Mouse (Mus musculus) liver, postnatal 0 days (tissue): Measurements from ENCODE around the gene Ccdc70. TPM values are rescaled to one million over a fixed set of nuclear protein-coding genes. Genes with fewer than 3 reads are reported as not detected.

Experiments
- ATAC-seq: fragments of 200-750 bp; cut with Nextera tagmentation; 2 replicates; pipeline ENCODE4 v1.8.0; 2017; ENCODE audit warnings: mild to moderate bottlenecking, moderate library complexity
- DNase-seq: peaks from one replicate; pipeline ENCODE4 v3.0.0-alpha.2; 2016
- H3K27ac ChIP-seq: fragments of 300-500 bp; sonication (generic); 2 replicates; pipeline ENCODE4 v1.5.1; 2014; ENCODE audit warnings: antibody characterized with exemption, moderate library complexity, mild to moderate bottlenecking, low read depth
- H3K27me3 ChIP-seq: fragments of 300-500 bp; sonication (generic); 2 replicates; pipeline ENCODE4 v1.6.1; 2014; ENCODE audit warnings: low read length, control low read depth, mixed read lengths; ENCODE audit not compliant: insufficient read depth
- H3K36me3 ChIP-seq: fragments of 300-500 bp; sonication (generic); replicated peaks from 2 replicates; pipeline ENCODE4 v1.6.1; 2014; ENCODE audit warnings: mild to moderate bottlenecking, control low read depth, low read length, moderate library complexity, mixed read lengths; ENCODE audit not compliant: insufficient read depth
- H3K4me1 ChIP-seq: fragments of 300-500 bp; sonication (generic); 2 replicates; pipeline ENCODE4 v1.6.1; 2014; ENCODE audit warnings: antibody characterized with exemption, mild to moderate bottlenecking, control low read depth; ENCODE audit not compliant: insufficient read depth
- H3K4me2 ChIP-seq: fragments of 300-500 bp; sonication (generic); 2 replicates; pipeline ENCODE4 v1.6.1; 2014; ENCODE audit warnings: low read depth, mild to moderate bottlenecking, low read length, moderate library complexity, mixed read lengths
- H3K4me3 ChIP-seq: fragments of 300-500 bp; sonication (generic); 2 replicates; pipeline ENCODE4 v1.5.1; 2014; ENCODE audit warnings: low read depth, low read length
- H3K9ac ChIP-seq: fragments of 300-500 bp; sonication (generic); replicated peaks from 2 replicates; pipeline ENCODE4 v1.6.1; 2014; ENCODE audit warnings: mild to moderate bottlenecking, moderate library complexity
- H3K9me3 ChIP-seq: fragments of 300-500 bp; sonication (generic); 2 replicates; pipeline ENCODE4 v1.6.1; 2016; ENCODE audit warnings: mild to moderate bottlenecking, control low read depth, low read length, mixed read lengths
- CTCF ChIP-seq: sonication (generic); IDR thresholded peaks from 2 replicates; pipeline ENCODE4 v1.5.1; 2016; ENCODE audit warnings: antibody characterized with exemption, low read depth
- EP300 ChIP-seq: IDR thresholded peaks from 2 replicates; pipeline ENCODE4 v1.6.1; 2016; ENCODE audit warnings: antibody characterized with exemption, low read depth, mild to moderate bottlenecking
- WGBS: fragments of 180-500 bp; shearing (Covaris S2); extraction: QIAGEN DNeasy Blood & Tissue Kit; methylation state at CpG from one replicate; pipeline ENCODE4 v1.1.7; 2014; ENCODE audit not compliant: insufficient replicate concordance; 5-methylcytosine and 5-hydroxymethylcytosine counted together
- polyA plus RNA-seq: library from polyadenylated mRNA; unstranded; fragments of >200 nt; fragmentation: Nextera tagmentation; extraction: Ambion mirVana; gene quantifications from 2 replicates; pipeline ENCODE4 v1.2.1, GENCODE M21; 2015

Ccdc70 gene
- polyA plus RNA-seq, 1 experiment from 2014 or later, result not detected

DNA sequence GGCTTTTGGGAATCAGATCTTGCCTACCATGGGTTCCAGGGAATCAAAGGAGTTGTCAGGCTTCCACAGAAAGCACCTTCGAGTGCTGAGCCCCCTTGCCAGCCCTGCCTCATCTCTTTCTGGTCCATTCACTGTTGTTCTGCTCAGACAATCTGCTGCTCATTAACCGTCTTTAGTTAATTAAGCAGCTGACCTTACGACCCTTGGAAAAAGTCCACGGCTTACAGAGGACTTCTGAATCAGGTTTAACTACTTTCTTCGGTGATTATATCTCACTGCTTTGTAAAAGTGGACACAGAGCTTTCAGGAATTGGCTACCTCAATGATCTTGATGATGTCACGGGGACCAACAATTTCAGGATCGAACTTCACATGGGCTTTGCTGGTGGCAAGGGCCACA lies 48.2 kb downstream of the Ccdc70 start:
- H3K9me3 ChIP-seq, result no peaks in the 10 kb centered on the region
- H3K4me1 ChIP-seq, result no peaks in the 10 kb centered on the region
- H3K9ac ChIP-seq, result no peak overlapping the region
- H3K27me3 ChIP-seq, result no peaks in the 10 kb centered on the region
- H3K27ac ChIP-seq, result no peak overlapping the region
- DNase-seq (no peak), ATAC-seq (no peak)
- no peak overlapping the region for H3K4me3 ChIP-seq
- 83% methylated on average over 7 of the region's 7 CpGs for WGBS
- H3K36me3 ChIP-seq, result peaks cover 8% of the 10 kb centered on the region
- H3K4me2 ChIP-seq, result no peak overlapping the region
- no peak for TF ChIP-seq EP300
- no peak for TF ChIP-seq CTCF

- Histone ChIP-seq H3K4me1 (no peaks in the 10 kb centered on the region), H3K36me3 (peaks cover 8% of the 10 kb centered on the region), H3K9me3 (no peaks in the 10 kb centered on the region), H3K9ac (no peak overlapping the region), H3K4me2 (no peak overlapping the region), H3K4me3 (no peak overlapping the region), H3K27me3 (no peaks in the 10 kb centered on the region), H3K27ac (0 out of 2 replicates have a peak overlapping the region, but pooled peaks have one; percentile 7)
- DNase-seq (no peak), ATAC-seq (no peak)
- TF ChIP-seq EP300 (no peak), CTCF (no peak)
- WGBS, result 59% methylated on average over 5 of the region's 5 CpGs
These were observed 49.9 kb downstream of the Ccdc70 start for GRCm38 (mm10) chr8:22019498-22019897.

- Histone ChIP-seq H3K4me1 (no peaks in the 10 kb centered on the region; the same call in 1 of the 2 replicates), H3K9me3 (no peaks in the 10 kb centered on the region), H3K9ac (no peak overlapping the region), H3K4me2 (no peak overlapping the region), H3K27ac (no peak overlapping the region), H3K36me3 (peaks cover 3% of the 10 kb centered on the region; the same call in 1 of the 2 replicates), H3K27me3 (no peaks in the 10 kb centered on the region), H3K4me3 (no peak overlapping the region)
- TF ChIP-seq EP300 (no peak), CTCF (peak; percentile 21; the same call in 1 of the 2 replicates)
- WGBS, result 51% methylated on average over 7 of the region's 7 CpGs
- ATAC-seq (no peak), DNase-seq (no peak)
These were observed 52.7 kb downstream of the Ccdc70 start for GRCm38 (mm10) chr8:22022244-22022643.

Other genes starting within 250 kb of the Ccdc70 start
- not detected in 2 replicates for gene Defa24, start 235.3 kb upstream of the Ccdc70 start, polyA plus RNA-seq
- gene Defb50, start 146.2 kb upstream of the Ccdc70 start, polyA plus RNA-seq, result not detected in 2 replicates
- not detected in 2 replicates for gene Defb2, start 129.8 kb upstream of the Ccdc70 start, polyA plus RNA-seq
- gene Defb10, start 110.9 kb upstream of the Ccdc70 start, polyA plus RNA-seq, result not detected in 2 replicates
- gene Defb9, start 84.4 kb upstream of the Ccdc70 start, polyA plus RNA-seq, result not detected in 2 replicates
- gene Defb11, start 63.4 kb upstream of the Ccdc70 start, polyA plus RNA-seq, result not detected in 2 replicates
- not detected in 2 replicates for gene Defb15, start 37.1 kb upstream of the Ccdc70 start, polyA plus RNA-seq
- gene Defb35, start 31.4 kb upstream of the Ccdc70 start, polyA plus RNA-seq, result not detected in 2 replicates
- not detected in 2 replicates for gene Defb13, start 23.0 kb upstream of the Ccdc70 start, polyA plus RNA-seq
- gene Fam90a1a, start 11.1 kb upstream of the Ccdc70 start, polyA plus RNA-seq, result not detected in 2 replicates
- gene Atp7b, start 90.5 kb downstream of the Ccdc70 start, polyA plus RNA-seq, result 4.7 and 5.7 TPM in 2 replicates
- 7.8 and 8.7 TPM in 2 replicates for gene Alg11, start 90.9 kb downstream of the Ccdc70 start, polyA plus RNA-seq
- 0.12 and 0.26 TPM in 2 replicates for gene Nek5, start 155.3 kb downstream of the Ccdc70 start, polyA plus RNA-seq
- 0.96 and 1.2 TPM in 2 replicates for gene Nek3, start 196.7 kb downstream of the Ccdc70 start, polyA plus RNA-seq
- 9.4 and 10.0 TPM in 2 replicates for gene Ckap2, start 216.0 kb downstream of the Ccdc70 start, polyA plus RNA-seq
- gene Vps36, start 223.0 kb downstream of the Ccdc70 start, polyA plus RNA-seq, result 10.4 and 10.6 TPM in 2 replicates